Mouse (Mus musculus) spleen, postnatal 10 days (tissue): ENCODE measurements around the gene C8a.

Experiments
- DNase-seq, 2 experiments: peaks; one replicate each; pipeline ENCODE4 v3.0.0; 2021 to 2022; ENCODE audit warnings: low spot score in 2 of 2

Gene C8a

GRCm38 (mm10) chr4:104769602-104770001 lies 106.6 kb downstream of the C8a start:
- DNase-seq = no peak

GRCm38 (mm10) chr4:104768190-104768589 lies 108.0 kb downstream of the C8a start:
- DNase-seq = no peak

- no peak for DNase-seq
Observed at GRCm38 (mm10) chr4:104766065-104766464, 110.1 kb downstream of the C8a start, which contains the start of gene C8b. Gene C8b (plus strand): TSS chr4:104766317.
